Mouse (Mus musculus): Measurements from ENCODE around the gene Chpt1. TPM values are rescaled to one million over a fixed set of nuclear protein-coding genes. Genes with fewer than 3 reads are reported as not detected.
"Not testable (repeated sequence)": the region's sequence is repeated elsewhere in the genome, so short reads cannot be mapped to it uniquely, and the experiment has no call there.

Chpt1 gene
- 6.0 and 10.0 TPM in 2 replicates for total RNA-seq (2017)

- peak; percentile 78 for ATAC-seq (ENCODE audit: extremely low read depth, insufficient number of reproducible peaks, low FRiP score, poor library complexity, severe bottlenecking)
Measured at GRCm38 (mm10) chr10:88503421-88504314, at the start of gene Chpt1. Gene Chpt1, minus strand, starts transcription at chr10:88504073.

- no peak for ATAC-seq (ENCODE audit: extremely low read depth, insufficient number of reproducible peaks, low FRiP score, poor library complexity, severe bottlenecking)
Measured at GRCm38 (mm10) chr10:88552738-88553137, 48.9 kb upstream of the Chpt1 start.

GRCm38 (mm10) chr10:88550225-88550624 is 46.4 kb upstream of the Chpt1 start:
- no peak for ATAC-seq (ENCODE audit: extremely low read depth, insufficient number of reproducible peaks, low FRiP score, poor library complexity, severe bottlenecking)

- ATAC-seq (ENCODE audit: extremely low read depth, insufficient number of reproducible peaks, low FRiP score, poor library complexity, severe bottlenecking), result no peak
Measured at GRCm38 (mm10) chr10:88547635-88548034, 43.8 kb upstream of the Chpt1 start.

- no peak for ATAC-seq (ENCODE audit: extremely low read depth, insufficient number of reproducible peaks, low FRiP score, poor library complexity, severe bottlenecking)
Measured at GRCm38 (mm10) chr10:88530631-88531030, 26.8 kb upstream of the Chpt1 start.

GRCm38 (mm10) chr10:88524016-88524415 is 20.1 kb upstream of the Chpt1 start:
- no peak for ATAC-seq (ENCODE audit: extremely low read depth, insufficient number of reproducible peaks, low FRiP score, poor library complexity, severe bottlenecking)

- no peak for ATAC-seq (ENCODE audit: extremely low read depth, insufficient number of reproducible peaks, low FRiP score, poor library complexity, severe bottlenecking)
Measured at GRCm38 (mm10) chr10:88523212-88523611, 19.3 kb upstream of the Chpt1 start.

- no peak for ATAC-seq (ENCODE audit: extremely low read depth, insufficient number of reproducible peaks, low FRiP score, poor library complexity, severe bottlenecking)
Measured at GRCm38 (mm10) chr10:88522795-88523194, 18.9 kb upstream of the Chpt1 start.

GRCm38 (mm10) chr10:88515049-88515448 is 11.2 kb upstream of the Chpt1 start:
- ATAC-seq (ENCODE audit: extremely low read depth, insufficient number of reproducible peaks, low FRiP score, poor library complexity, severe bottlenecking), result not testable (repeated sequence)

GRCm38 (mm10) chr10:88514495-88514894 is 10.6 kb upstream of the Chpt1 start:
- ATAC-seq (ENCODE audit: extremely low read depth, insufficient number of reproducible peaks, low FRiP score, poor library complexity, severe bottlenecking), result 0 out of 2 replicates have a peak, but pooled peaks have one; percentile 51

GRCm38 (mm10) chr10:88513574-88514135 is 9.8 kb upstream of the Chpt1 start:
- no peak for ATAC-seq (ENCODE audit: extremely low read depth, insufficient number of reproducible peaks, low FRiP score, poor library complexity, severe bottlenecking)

- no peak for ATAC-seq (ENCODE audit: extremely low read depth, insufficient number of reproducible peaks, low FRiP score, poor library complexity, severe bottlenecking)
Measured at GRCm38 (mm10) chr10:88511355-88511754, 7.5 kb upstream of the Chpt1 start.

- no peak for ATAC-seq (ENCODE audit: extremely low read depth, insufficient number of reproducible peaks, low FRiP score, poor library complexity, severe bottlenecking)
Measured at GRCm38 (mm10) chr10:88510503-88511271, 6.8 kb upstream of the Chpt1 start.

GRCm38 (mm10) chr10:88507691-88508143 is 3.8 kb upstream of the Chpt1 start:
- no peak for ATAC-seq (ENCODE audit: extremely low read depth, insufficient number of reproducible peaks, low FRiP score, poor library complexity, severe bottlenecking)

GRCm38 (mm10) chr10:88505256-88505655 is 1.4 kb upstream of the Chpt1 start:
- ATAC-seq (ENCODE audit: extremely low read depth, insufficient number of reproducible peaks, low FRiP score, poor library complexity, severe bottlenecking), result no peak

- no peak for ATAC-seq (ENCODE audit: extremely low read depth, insufficient number of reproducible peaks, low FRiP score, poor library complexity, severe bottlenecking)
Measured at GRCm38 (mm10) chr10:88504481-88504880, 608 bp upstream of the Chpt1 start.

GRCm38 (mm10) chr10:88502919-88503318 is 954 bp downstream of the Chpt1 start:
- ATAC-seq (ENCODE audit: extremely low read depth, insufficient number of reproducible peaks, low FRiP score, poor library complexity, severe bottlenecking), result no peak

GRCm38 (mm10) chr10:88501886-88502765 is 1.7 kb downstream of the Chpt1 start:
- no peak for ATAC-seq (ENCODE audit: extremely low read depth, insufficient number of reproducible peaks, low FRiP score, poor library complexity, severe bottlenecking)

- ATAC-seq (ENCODE audit: extremely low read depth, insufficient number of reproducible peaks, low FRiP score, poor library complexity, severe bottlenecking), result no peak
Measured at GRCm38 (mm10) chr10:88501370-88501769, 2.5 kb downstream of the Chpt1 start.

Data from neutrophil, adult 5-6 weeks (primary cell).